Mouse (Mus musculus): ENCODE results near the gene Upk3bl. TPM values are rescaled to one million over a fixed set of nuclear protein-coding genes. Genes with fewer than 3 reads are reported as not detected.
"Not testable (repeated sequence)": the region's sequence is repeated elsewhere in the genome, so short reads cannot be mapped to it uniquely, and the experiment has no call there.

Gene Upk3bl
- polyA plus RNA-seq, 1 experiment from 2014 or later = 6.1 TPM

GRCm38 (mm10) chr5:136051231-136052085 is 2.8 kb upstream of the Upk3bl start:
- Histone ChIP-seq H3K4me2 (ENCODE audit: low read length) (0 out of 2 replicates have a peak overlapping the region, but pooled peaks have one; percentile 6), H3K9me3 (replicated peaks; ENCODE audit: low read length) (no peaks in the 10 kb centered on the region), H3K4me3 (replicated peaks; ENCODE audit: low read depth, low read length) (no peak overlapping the region), H3K36me3 (ENCODE audit: insufficient read depth, low read length) (no peaks in the 10 kb centered on the region), H3K9ac (ENCODE audit: low read depth, low read length) (no peak overlapping the region), H3K27ac (peak overlapping the region; percentile 88), H3K4me1 (replicated peaks; ENCODE audit: insufficient read depth, low read length) (peaks cover 22% of the 10 kb centered on the region), H3K27me3 (ENCODE audit: insufficient read depth, low read length) (no peaks in the 10 kb centered on the region)
- 2% methylated on average over 10 of the region's 10 CpGs for WGBS
- TF ChIP-seq CTCF (IDR thresholded peaks at IDR 0.05; ENCODE audit: low read depth) = no peak; the same call in 1 of the 2 replicates
- peak; percentile 99 for DNase-seq (ENCODE audit: low spot score)
- peak; percentile 93 for ATAC-seq (replicated peaks; ENCODE audit: low FRiP score, low read depth)

GRCm38 (mm10) chr5:136052861-136053655 is 1.2 kb upstream of the Upk3bl start:
- 70% methylated on average over 8 of the region's 8 CpGs for WGBS
- Histone ChIP-seq H3K27ac (peak overlapping the region; percentile 88), H3K9me3 (replicated peaks; ENCODE audit: low read length) (no peaks in the 10 kb centered on the region), H3K36me3 (ENCODE audit: insufficient read depth, low read length) (no peaks in the 10 kb centered on the region), H3K4me2 (ENCODE audit: low read length) (no peak overlapping the region), H3K9ac (ENCODE audit: low read depth, low read length) (no peak overlapping the region), H3K4me3 (replicated peaks; ENCODE audit: low read depth, low read length) (no peak overlapping the region), H3K4me1 (replicated peaks; ENCODE audit: insufficient read depth, low read length) (peaks cover 24% of the 10 kb centered on the region), H3K27me3 (ENCODE audit: insufficient read depth, low read length) (no peaks in the 10 kb centered on the region)
- TF ChIP-seq CTCF (IDR thresholded peaks at IDR 0.05; ENCODE audit: low read depth) = no peak
- DNase-seq (ENCODE audit: low spot score) (peak; percentile 62), ATAC-seq (replicated peaks; ENCODE audit: low FRiP score, low read depth) (no peak; the same call in 1 of the 2 replicates)

- no peak overlapping the region for H3K4me2 ChIP-seq (ENCODE audit: low read length)
- H3K4me3 ChIP-seq (replicated peaks; ENCODE audit: low read depth, low read length) = no peak overlapping the region
- no peaks in the 10 kb centered on the region for H3K27me3 ChIP-seq (ENCODE audit: insufficient read depth, low read length)
- TF ChIP-seq CTCF (IDR thresholded peaks at IDR 0.05; ENCODE audit: low read depth) = peak; percentile 56
- DNase-seq (ENCODE audit: low spot score) (peak; percentile 37), ATAC-seq (replicated peaks; ENCODE audit: low FRiP score, low read depth) (no peak)
- no peak overlapping the region for H3K27ac ChIP-seq
- no peaks in the 10 kb centered on the region for H3K36me3 ChIP-seq (ENCODE audit: insufficient read depth, low read length)
- H3K9me3 ChIP-seq (replicated peaks; ENCODE audit: low read length) = no peaks in the 10 kb centered on the region
- no peak overlapping the region for H3K9ac ChIP-seq (ENCODE audit: low read depth, low read length)
- 32% methylated on average over 4 of the region's 4 CpGs for WGBS
- peaks cover 17% of the 10 kb centered on the region for H3K4me1 ChIP-seq (replicated peaks; ENCODE audit: insufficient read depth, low read length)
These were observed 1.8 kb downstream of the Upk3bl start for GRCm38 (mm10) chr5:136056062-136056461.

GRCm38 (mm10) chr5:136057085-136057484 is 2.8 kb downstream of the Upk3bl start:
- ATAC-seq (replicated peaks; ENCODE audit: low FRiP score, low read depth) (no peak), DNase-seq (ENCODE audit: low spot score) (no peak)
- Histone ChIP-seq H3K27me3 (ENCODE audit: insufficient read depth, low read length) (no peaks in the 10 kb centered on the region), H3K9me3 (replicated peaks; ENCODE audit: low read length) (no peaks in the 10 kb centered on the region), H3K4me2 (ENCODE audit: low read length) (no peak overlapping the region), H3K4me3 (replicated peaks; ENCODE audit: low read depth, low read length) (no peak overlapping the region), H3K9ac (ENCODE audit: low read depth, low read length) (no peak overlapping the region), H3K4me1 (replicated peaks; ENCODE audit: insufficient read depth, low read length) (peaks cover 10% of the 10 kb centered on the region; the same call in 1 of the 2 replicates), H3K36me3 (ENCODE audit: insufficient read depth, low read length) (no peaks in the 10 kb centered on the region), H3K27ac (no peak overlapping the region)
- no peak for TF ChIP-seq CTCF (IDR thresholded peaks at IDR 0.05; ENCODE audit: low read depth)
- WGBS = 11% methylated on average over 8 of the region's 8 CpGs

- no peak overlapping the region for H3K4me3 ChIP-seq (replicated peaks; ENCODE audit: low read depth, low read length)
- DNase-seq (ENCODE audit: low spot score) = peak; percentile 90
- peak; percentile 99 for TF ChIP-seq CTCF (IDR thresholded peaks at IDR 0.05; ENCODE audit: low read depth)
- H3K36me3 ChIP-seq (ENCODE audit: insufficient read depth, low read length) = no peaks in the 10 kb centered on the region
- H3K4me2 ChIP-seq (ENCODE audit: low read length) = no peak overlapping the region
- peak; percentile 41; the same call in 1 of the 2 replicates for ATAC-seq (replicated peaks; ENCODE audit: low FRiP score, low read depth)
- H3K27ac ChIP-seq = no peak overlapping the region
- H3K4me1 ChIP-seq (replicated peaks; ENCODE audit: insufficient read depth, low read length) = peaks cover 6% of the 10 kb centered on the region; the same call in 1 of the 2 replicates
- no peaks in the 10 kb centered on the region for H3K9me3 ChIP-seq (replicated peaks; ENCODE audit: low read length)
- H3K27me3 ChIP-seq (ENCODE audit: insufficient read depth, low read length) = no peaks in the 10 kb centered on the region
- H3K9ac ChIP-seq (ENCODE audit: low read depth, low read length) = no peak overlapping the region
- WGBS = 13% methylated on average over 12 of the region's 12 CpGs
These were observed 7.3 kb downstream of the Upk3bl start for GRCm38 (mm10) chr5:136061567-136061966.

- Histone ChIP-seq H3K27ac (no peak overlapping the region), H3K9ac (ENCODE audit: low read depth, low read length) (no peak overlapping the region), H3K9me3 (replicated peaks; ENCODE audit: low read length) (no peaks in the 10 kb centered on the region), H3K4me2 (ENCODE audit: low read length) (no peak overlapping the region), H3K4me1 (replicated peaks; ENCODE audit: insufficient read depth, low read length) (no peaks in the 10 kb centered on the region), H3K27me3 (ENCODE audit: insufficient read depth, low read length) (no peaks in the 10 kb centered on the region), H3K4me3 (replicated peaks; ENCODE audit: low read depth, low read length) (no peak overlapping the region), H3K36me3 (ENCODE audit: insufficient read depth, low read length) (no peaks in the 10 kb centered on the region)
- no peak for ATAC-seq (replicated peaks; ENCODE audit: low FRiP score, low read depth)
- DNase-seq (ENCODE audit: low spot score) = no peak
- no peak for TF ChIP-seq CTCF (IDR thresholded peaks at IDR 0.05; ENCODE audit: low read depth)
- WGBS = 89% methylated on average over 10 of the region's 10 CpGs
These were observed 9.6 kb downstream of the Upk3bl start for GRCm38 (mm10) chr5:136063920-136064319.

- ATAC-seq (replicated peaks; ENCODE audit: low FRiP score, low read depth) = peak; percentile 37; the same call in 1 of the 2 replicates
- H3K4me2 ChIP-seq (ENCODE audit: low read length); H3K4me3 ChIP-seq (replicated peaks; ENCODE audit: low read depth, low read length); H3K9ac ChIP-seq (ENCODE audit: low read depth, low read length); DNase-seq (ENCODE audit: low spot score); H3K4me1 ChIP-seq (replicated peaks; ENCODE audit: insufficient read depth, low read length); H3K27me3 ChIP-seq (ENCODE audit: insufficient read depth, low read length); H3K9me3 ChIP-seq (replicated peaks; ENCODE audit: low read length); H3K36me3 ChIP-seq (ENCODE audit: insufficient read depth, low read length); H3K27ac ChIP-seq: not testable (repeated sequence)
- WGBS = 60% methylated on average over 11 of the region's 11 CpGs
These were observed 12.3 kb downstream of the Upk3bl start for GRCm38 (mm10) chr5:136066404-136067148.
